Mouse (Mus musculus): ENCODE results near the gene Rhcg. TPM values are rescaled to one million over a fixed set of nuclear protein-coding genes. Genes with fewer than 3 reads are reported as not detected.

Gene Rhcg
- polyA plus RNA-seq, 1 experiment, result 1.6 TPM

- DNase-seq (ENCODE audit: low read depth), result no peak
Measured at GRCm38 (mm10) chr7:79600122-79600521, 17.3 kb downstream of the Rhcg start.

DNA sequence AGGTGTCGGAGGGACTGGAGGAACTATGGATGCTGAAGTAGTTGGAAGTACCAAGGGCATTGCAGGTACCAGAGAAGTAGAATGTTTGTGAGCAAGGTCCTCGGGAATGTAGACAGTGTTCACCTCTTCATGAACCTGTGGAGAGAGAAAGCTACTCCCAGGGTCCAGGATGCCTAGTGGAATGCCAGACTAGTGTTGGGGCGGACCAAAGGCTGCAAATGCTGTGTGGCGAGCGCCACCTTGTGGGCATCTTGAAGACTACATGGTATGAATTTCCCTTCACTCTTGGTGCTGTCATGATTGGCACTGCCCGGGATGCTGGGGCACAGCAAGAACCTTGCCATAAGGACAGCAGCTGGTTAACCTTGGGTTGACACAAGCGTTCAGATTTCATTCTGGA is 22.6 kb downstream of the Rhcg start:
- DNase-seq (ENCODE audit: low read depth), result peak; percentile 94

More at GRCm38 (mm10) chr7:79600122-79600521, 17.3 kb downstream of the Rhcg start:
- TF ChIP-seq POLR2A (IDR thresholded peaks at IDR 0.05; ENCODE audit: borderline replicate concordance, extremely low read depth, insufficient read depth, insufficient read length, poor library complexity, severe bottlenecking), result no peak
- TF ChIP-seq CTCF (IDR thresholded peaks at IDR 0.05; ENCODE audit: borderline replicate concordance, extremely low read depth, insufficient read depth, insufficient read length), result no peak

DNA sequence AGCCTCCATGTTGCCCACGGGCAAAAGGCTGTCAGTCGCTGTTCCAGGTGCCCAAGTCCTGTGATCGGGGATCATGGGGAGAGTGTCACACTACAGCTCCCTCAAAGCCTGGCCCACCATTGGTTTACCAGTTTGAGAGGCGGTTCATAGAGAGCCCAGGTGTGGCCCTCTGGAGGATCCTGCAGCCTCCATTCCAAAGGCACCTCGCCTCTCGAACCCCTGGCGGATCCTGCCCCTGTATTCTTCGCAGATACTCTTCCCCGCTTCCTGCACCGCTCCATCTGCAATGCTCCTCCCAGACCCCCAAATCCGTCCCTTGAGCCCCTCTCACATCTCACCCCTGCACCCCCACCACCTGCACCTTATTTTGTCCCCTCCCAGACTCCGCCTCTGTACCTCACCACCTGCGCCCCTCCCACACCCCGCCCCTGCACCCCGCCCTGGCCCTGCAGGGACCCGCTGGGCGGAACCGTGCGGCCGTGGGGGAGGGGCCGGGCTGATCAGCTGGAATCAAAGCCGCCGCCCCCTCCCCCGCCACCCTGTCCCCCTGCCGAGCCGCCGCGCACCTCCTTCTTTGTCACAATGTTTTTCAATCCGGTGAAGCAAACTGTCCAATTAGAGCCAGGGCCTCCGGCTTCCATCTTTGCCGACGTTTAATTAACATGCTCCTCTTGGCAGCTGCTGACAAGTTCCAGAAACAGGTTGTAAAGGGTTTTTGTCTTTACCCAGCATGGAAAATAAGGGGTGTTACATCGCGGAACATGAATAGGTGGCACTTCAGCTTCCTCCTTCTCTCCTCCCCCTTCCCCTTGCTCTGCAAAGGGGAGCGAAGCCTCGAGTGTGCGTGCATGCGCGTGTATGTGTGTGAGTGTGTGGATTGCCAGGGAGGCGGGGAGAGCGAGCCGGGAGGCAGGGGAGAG is 25.4 kb downstream of the Rhcg start:
- TF ChIP-seq CTCF (IDR thresholded peaks at IDR 0.05; ENCODE audit: borderline replicate concordance, extremely low read depth, insufficient read depth, insufficient read length) (no peak), POLR2A (IDR thresholded peaks at IDR 0.05; ENCODE audit: borderline replicate concordance, extremely low read depth, insufficient read depth, insufficient read length, poor library complexity, severe bottlenecking) (no peak)
- DNase-seq (ENCODE audit: low read depth), result peak; percentile 98

More for the DNA sequence above, 22.6 kb downstream of the Rhcg start:
- no peak for TF ChIP-seq POLR2A (IDR thresholded peaks at IDR 0.05; ENCODE audit: borderline replicate concordance, extremely low read depth, insufficient read depth, insufficient read length, poor library complexity, severe bottlenecking)
- peak; percentile 99 for TF ChIP-seq CTCF (IDR thresholded peaks at IDR 0.05; ENCODE audit: borderline replicate concordance, extremely low read depth, insufficient read depth, insufficient read length)

GRCm38 (mm10) chr7:79590560-79591110 is 26.8 kb downstream of the Rhcg start:
- TF ChIP-seq CTCF (IDR thresholded peaks at IDR 0.05; ENCODE audit: borderline replicate concordance, extremely low read depth, insufficient read depth, insufficient read length) (no peak), POLR2A (IDR thresholded peaks at IDR 0.05; ENCODE audit: borderline replicate concordance, extremely low read depth, insufficient read depth, insufficient read length, poor library complexity, severe bottlenecking) (no peak)
- DNase-seq (ENCODE audit: low read depth), result peak; percentile 89

DNA sequence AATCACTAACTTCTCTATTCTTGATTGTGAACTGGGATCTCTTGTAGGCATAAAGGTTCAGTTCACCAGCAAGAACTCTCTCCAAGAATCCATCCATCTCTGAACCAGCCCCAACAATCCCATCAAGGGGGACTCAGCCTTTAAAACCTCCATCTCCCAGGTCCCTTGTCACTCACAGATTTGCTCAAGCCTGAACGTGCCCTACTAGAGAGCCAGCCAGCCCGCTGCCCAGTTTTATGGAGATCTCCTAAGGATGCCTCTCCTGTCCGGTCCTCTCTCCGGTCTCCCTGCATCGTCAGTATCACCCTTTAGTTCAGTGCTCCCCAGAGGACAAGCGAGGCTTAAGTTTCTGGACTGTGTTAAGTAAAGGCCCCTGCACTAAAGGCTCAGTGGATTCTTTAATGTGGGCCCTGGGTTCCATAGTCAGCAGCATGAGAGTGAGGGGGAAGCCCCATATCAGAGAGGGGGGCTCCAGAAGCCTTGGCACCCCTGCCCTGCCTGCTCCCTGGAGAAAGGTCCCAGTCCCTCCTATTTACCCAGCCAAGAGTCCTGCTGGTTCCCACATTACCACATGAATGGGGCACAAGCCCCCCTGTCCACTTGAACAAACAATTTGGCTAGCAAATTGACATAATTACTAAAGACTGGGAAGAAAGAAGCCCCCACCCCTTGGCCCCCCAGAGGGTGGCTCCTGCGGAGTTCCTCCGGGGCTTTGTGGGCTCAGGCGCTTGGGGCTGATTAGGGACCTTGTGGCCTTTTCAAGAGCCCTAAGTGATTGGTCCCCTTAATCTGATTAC is 27.5 kb downstream of the Rhcg start:
- TF ChIP-seq CTCF (IDR thresholded peaks at IDR 0.05; ENCODE audit: borderline replicate concordance, extremely low read depth, insufficient read depth, insufficient read length) (no peak), POLR2A (IDR thresholded peaks at IDR 0.05; ENCODE audit: borderline replicate concordance, extremely low read depth, insufficient read depth, insufficient read length, poor library complexity, severe bottlenecking) (no peak)
- DNase-seq (ENCODE audit: low read depth), result peak; percentile 95

DNA sequence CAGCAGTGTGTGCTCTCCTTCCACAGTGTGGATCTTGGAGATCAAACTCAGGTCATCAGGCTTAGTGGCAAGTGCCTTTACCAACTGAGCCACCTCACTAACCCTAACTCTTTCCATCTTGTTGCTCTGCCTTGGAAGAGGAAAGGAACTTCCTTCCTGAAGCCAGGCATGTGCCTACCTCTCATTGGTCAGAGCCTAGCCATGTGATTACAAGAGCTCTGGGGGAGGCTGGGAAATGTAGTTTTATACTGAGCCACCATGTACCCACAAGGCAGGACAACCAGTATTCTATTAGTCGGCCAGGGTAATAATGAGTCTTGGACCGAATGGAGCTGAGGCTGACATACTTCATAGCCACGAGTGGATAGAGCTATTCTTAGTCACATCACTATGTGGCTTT is 29.2 kb downstream of the Rhcg start:
- DNase-seq (ENCODE audit: low read depth), result peak; percentile 70
- TF ChIP-seq POLR2A (IDR thresholded peaks at IDR 0.05; ENCODE audit: borderline replicate concordance, extremely low read depth, insufficient read depth, insufficient read length, poor library complexity, severe bottlenecking) (no peak), CTCF (IDR thresholded peaks at IDR 0.05; ENCODE audit: borderline replicate concordance, extremely low read depth, insufficient read depth, insufficient read length) (no peak)

- no peak for TF ChIP-seq CTCF (IDR thresholded peaks at IDR 0.05; ENCODE audit: borderline replicate concordance, extremely low read depth, insufficient read depth, insufficient read length)
- TF ChIP-seq POLR2A (IDR thresholded peaks at IDR 0.05; ENCODE audit: borderline replicate concordance, extremely low read depth, insufficient read depth, insufficient read length, poor library complexity, severe bottlenecking), result 0 out of 2 replicates have a peak, but pooled peaks have one; percentile 16
- peak; percentile 96 for DNase-seq (ENCODE audit: low read depth)
Measured at GRCm38 (mm10) chr7:79578851-79579241, 38.6 kb downstream of the Rhcg start.

DNA sequence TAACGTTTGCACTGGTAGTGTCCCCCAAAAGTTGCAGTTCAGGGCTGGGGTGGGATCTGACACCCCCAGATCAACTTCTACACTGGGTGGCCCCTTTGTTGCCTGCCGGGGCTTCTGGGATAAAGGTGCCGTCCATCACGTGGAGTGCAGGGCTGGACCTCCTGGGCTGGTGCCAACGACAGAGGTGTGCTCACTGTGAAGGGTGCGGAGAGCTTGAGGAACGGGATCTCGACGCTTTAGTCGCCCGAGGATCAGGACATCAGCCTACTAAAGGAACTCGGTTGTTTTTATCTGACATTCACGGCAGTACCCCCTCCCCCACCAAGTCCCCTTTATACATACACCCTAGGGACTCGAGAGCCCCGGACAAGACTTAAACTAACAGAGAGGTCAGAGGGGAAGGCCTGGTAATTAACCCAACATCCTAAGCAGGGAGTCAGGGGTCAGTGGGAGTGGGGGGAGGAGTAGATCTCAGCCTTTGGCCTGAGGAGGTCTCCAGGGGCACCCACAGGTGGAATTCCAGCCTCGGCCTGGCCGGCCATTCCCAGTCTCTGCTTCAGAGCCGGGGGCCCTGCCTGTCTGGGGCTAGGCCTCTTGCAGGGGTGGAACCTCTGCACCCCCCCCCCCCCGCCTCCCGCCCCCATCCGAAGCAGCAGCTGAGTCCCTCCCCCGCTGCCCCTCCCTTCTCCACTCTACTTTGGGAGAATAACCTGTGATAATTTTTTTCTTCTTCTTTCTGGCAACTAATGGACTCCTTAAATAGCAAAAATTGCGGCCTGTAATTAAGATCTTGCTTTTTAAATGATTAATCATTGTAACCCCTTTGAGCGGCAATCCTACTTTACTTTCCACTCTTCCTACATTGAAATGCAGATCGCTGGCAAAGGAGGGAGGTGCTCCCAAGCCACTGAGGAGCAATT is 39.3 kb downstream of the Rhcg start:
- DNase-seq (ENCODE audit: low read depth), result peak; percentile 96
- TF ChIP-seq POLR2A (IDR thresholded peaks at IDR 0.05; ENCODE audit: borderline replicate concordance, extremely low read depth, insufficient read depth, insufficient read length, poor library complexity, severe bottlenecking), result no peak; the same call in 1 of the 2 replicates
- TF ChIP-seq CTCF (IDR thresholded peaks at IDR 0.05; ENCODE audit: borderline replicate concordance, extremely low read depth, insufficient read depth, insufficient read length), result no peak

GRCm38 (mm10) chr7:79577096-79577874 is 40.2 kb downstream of the Rhcg start:
- TF ChIP-seq CTCF (IDR thresholded peaks at IDR 0.05; ENCODE audit: borderline replicate concordance, extremely low read depth, insufficient read depth, insufficient read length), result no peak
- TF ChIP-seq POLR2A (IDR thresholded peaks at IDR 0.05; ENCODE audit: borderline replicate concordance, extremely low read depth, insufficient read depth, insufficient read length, poor library complexity, severe bottlenecking), result no peak
- DNase-seq (ENCODE audit: low read depth), result peak; percentile 97

Data from brain, embryonic 14.5 days (tissue).